Mouse (Mus musculus) heart, embryonic 15.5 days (tissue): ENCODE measurements around the gene Ngly1. TPM values are rescaled to one million over a fixed set of nuclear protein-coding genes. Genes with fewer than 3 reads are reported as not detected.

Experiments
- ATAC-seq: fragments of 200-750 bp; cut with Nextera tagmentation; replicated peaks from 2 replicates; pipeline ENCODE4 v1.8.0; 2017; ENCODE audit warnings: low read depth, moderate TSS enrichment; ENCODE audit not compliant: insufficient number of reproducible peaks, insufficient read depth, low FRiP score
- H3K27ac ChIP-seq: fragments of 300-500 bp; sonication (generic); 2 replicates; pipeline ENCODE4 v1.5.1; 2015; ENCODE audit warnings: mild to moderate bottlenecking, inconsistent platforms
- H3K27me3 ChIP-seq: fragments of 300-500 bp; sonication (generic); 2 replicates; pipeline ENCODE4 v1.6.1; 2015; ENCODE audit warnings: inconsistent platforms
- H3K36me3 ChIP-seq: fragments of 300-500 bp; sonication (generic); 2 replicates; pipeline ENCODE4 v1.6.1; 2015; ENCODE audit warnings: mild to moderate bottlenecking, inconsistent platforms
- H3K4me1 ChIP-seq: fragments of 300-500 bp; sonication (generic); replicated peaks from 2 replicates; pipeline ENCODE4 v1.6.1; 2015; ENCODE audit warnings: inconsistent platforms
- H3K4me2 ChIP-seq: fragments of 300-500 bp; sonication (generic); 2 replicates; pipeline ENCODE4 v1.6.1; 2015; ENCODE audit warnings: inconsistent platforms, mild to moderate bottlenecking, moderate library complexity
- H3K4me3 ChIP-seq: fragments of 300-500 bp; sonication (generic); 2 replicates; pipeline ENCODE4 v1.5.1; 2015; ENCODE audit warnings: mild to moderate bottlenecking, inconsistent platforms
- H3K9ac ChIP-seq: fragments of 300-500 bp; sonication (generic); 2 replicates; pipeline ENCODE4 v1.6.1; 2015; ENCODE audit warnings: mild to moderate bottlenecking, inconsistent platforms
- H3K9me3 ChIP-seq: fragments of 300-500 bp; sonication (generic); replicated peaks from 2 replicates; pipeline ENCODE4 v1.6.1; 2016; ENCODE audit warnings: inconsistent platforms
- WGBS: fragments of 180-500 bp; shearing (Covaris S2); methylation state at CpG from one replicate; pipeline ENCODE4 v1.1.7; 2015; ENCODE audit warnings: mixed read lengths; 5-methylcytosine and 5-hydroxymethylcytosine counted together
- polyA plus RNA-seq: library from polyadenylated mRNA; unstranded; fragments of >200 nt; fragmentation: Nextera tagmentation; extraction: Ambion mirVana; gene quantifications from 2 replicates; pipeline ENCODE4 v1.2.1, GENCODE M21; 2015

Gene Ngly1
- 23.7 and 27.4 TPM in 2 replicates for polyA plus RNA-seq

- Histone ChIP-seq H3K27me3 (no peaks in the 10 kb centered on the region), H3K36me3 (no peaks in the 10 kb centered on the region), H3K9me3 (no peaks in the 10 kb centered on the region), H3K4me1 (peaks cover 16% of the 10 kb centered on the region), H3K4me3 (peak within 1 kb of the TSS; percentile 74), H3K4me2 (peak within 1 kb of the TSS; percentile 70), H3K9ac (peak within 1 kb of the TSS; percentile 92), H3K27ac (peak within 1 kb of the TSS; percentile 91)
- peak; percentile 99 for ATAC-seq
- under 1% methylated on average over 65 of the region's 65 CpGs for WGBS
Measured at GRCm38 (mm10) chr14:16249171-16249874, at the start of gene Ngly1, which contains the start of gene Oxsm. TSS of gene Ngly1 (plus strand) at chr14:16249280. TSS of gene Oxsm (minus strand) at chr14:16249808.

GRCm38 (mm10) chr14:16200220-16200912 is 48.7 kb upstream of the Ngly1 start:
- Histone ChIP-seq H3K27me3 (no peaks in the 10 kb centered on the region), H3K9me3 (no peaks in the 10 kb centered on the region), H3K4me2 (peak overlapping the region; percentile 37), H3K9ac (no peak overlapping the region), H3K27ac (peak overlapping the region; percentile 29), H3K36me3 (no peaks in the 10 kb centered on the region), H3K4me3 (no peak overlapping the region), H3K4me1 (peaks cover 13% of the 10 kb centered on the region)
- WGBS, result 45% methylated on average over 6 of the region's 6 CpGs
- no peak for ATAC-seq

DNA sequence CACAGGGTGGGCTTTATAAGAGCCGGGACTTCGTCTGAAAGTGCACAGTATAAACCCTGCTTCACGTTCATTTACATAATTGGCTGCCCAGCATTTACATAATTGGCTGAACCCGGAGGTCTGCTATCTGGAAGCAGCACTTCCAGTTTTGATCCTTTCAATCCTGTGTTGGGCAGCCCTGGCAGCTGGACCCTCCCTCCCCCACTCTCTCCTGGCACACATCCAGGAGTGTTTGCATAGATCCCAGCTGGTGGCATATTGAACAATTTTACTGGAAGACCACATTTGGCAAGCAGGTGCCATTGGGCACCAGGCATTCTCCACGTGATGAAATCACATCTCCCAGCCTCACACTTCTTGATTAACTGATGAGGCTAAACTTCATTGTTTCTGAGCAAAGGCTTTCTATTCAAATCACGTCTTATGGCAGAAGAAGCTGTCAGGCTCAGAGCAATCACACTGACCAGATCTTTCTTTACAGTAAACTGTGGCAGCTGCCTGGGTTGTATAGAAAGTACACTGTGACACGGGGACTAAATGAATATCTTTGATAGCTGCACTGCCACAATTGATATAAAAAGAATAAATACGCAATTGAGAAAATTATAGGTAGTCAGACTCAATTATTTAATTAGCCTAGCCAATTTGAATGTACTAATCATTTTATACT is 48.0 kb upstream of the Ngly1 start:
- Histone ChIP-seq H3K4me1 (peaks cover 13% of the 10 kb centered on the region), H3K4me3 (0 out of 2 replicates have a peak overlapping the region, but pooled peaks have one; percentile 8), H3K27ac (peak overlapping the region; percentile 29; the same call in 1 of the 2 replicates), H3K36me3 (no peaks in the 10 kb centered on the region), H3K9ac (no peak overlapping the region), H3K9me3 (no peaks in the 10 kb centered on the region), H3K27me3 (no peaks in the 10 kb centered on the region), H3K4me2 (peak overlapping the region; percentile 37)
- 35% methylated on average over 8 of the region's 8 CpGs for WGBS
- no peak for ATAC-seq

DNA sequence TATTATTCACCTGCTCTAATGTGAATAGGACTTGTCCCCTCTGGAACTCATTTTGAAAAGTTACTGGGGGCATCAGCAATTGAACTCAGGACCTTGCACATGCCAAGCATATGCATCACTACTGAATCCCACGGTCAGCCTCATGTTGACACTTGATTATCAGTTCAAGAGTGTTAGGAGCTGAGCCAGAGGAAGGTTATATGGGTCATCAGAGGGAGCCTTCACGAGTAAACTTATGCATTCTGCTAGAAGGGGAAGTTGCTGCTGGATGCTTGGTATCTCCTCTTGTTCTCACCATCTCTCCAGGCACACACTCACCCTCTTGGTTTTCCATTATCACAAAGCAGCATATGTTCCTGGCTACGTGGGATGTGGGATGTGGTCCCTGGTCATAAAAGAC is 47.4 kb upstream of the Ngly1 start:
- peaks cover 13% of the 10 kb centered on the region for H3K4me1 ChIP-seq
- H3K4me2 ChIP-seq, result no peak overlapping the region
- no peaks in the 10 kb centered on the region for H3K36me3 ChIP-seq
- WGBS, result 16% methylated on average over 3 of the region's 3 CpGs
- no peak for ATAC-seq
- no peak overlapping the region for H3K4me3 ChIP-seq
- no peaks in the 10 kb centered on the region for H3K27me3 ChIP-seq
- H3K27ac ChIP-seq, result no peak overlapping the region
- no peaks in the 10 kb centered on the region for H3K9me3 ChIP-seq
- H3K9ac ChIP-seq, result no peak overlapping the region

- no peaks in the 10 kb centered on the region for H3K9me3 ChIP-seq
- no peaks in the 10 kb centered on the region for H3K27me3 ChIP-seq
- no peaks in the 10 kb centered on the region for H3K4me1 ChIP-seq
- no peak overlapping the region for H3K4me2 ChIP-seq
- no peak overlapping the region for H3K4me3 ChIP-seq
- H3K9ac ChIP-seq, result no peak overlapping the region
- no peak for ATAC-seq
- H3K27ac ChIP-seq, result no peak overlapping the region
- H3K36me3 ChIP-seq, result no peaks in the 10 kb centered on the region
Measured at GRCm38 (mm10) chr14:16207722-16208121, 41.4 kb upstream of the Ngly1 start.

GRCm38 (mm10) chr14:16219015-16219414 is 30.1 kb upstream of the Ngly1 start:
- H3K4me1 ChIP-seq, result no peaks in the 10 kb centered on the region
- WGBS, result 53% methylated on average over 2 of the region's 2 CpGs
- H3K36me3 ChIP-seq, result no peaks in the 10 kb centered on the region
- no peak for ATAC-seq
- no peak overlapping the region for H3K27ac ChIP-seq
- no peak overlapping the region for H3K4me2 ChIP-seq
- H3K9ac ChIP-seq, result no peak overlapping the region
- H3K27me3 ChIP-seq, result no peaks in the 10 kb centered on the region
- H3K4me3 ChIP-seq, result no peak overlapping the region
- H3K9me3 ChIP-seq, result no peaks in the 10 kb centered on the region

- Histone ChIP-seq H3K9ac (no peak overlapping the region), H3K36me3 (no peaks in the 10 kb centered on the region), H3K27me3 (no peaks in the 10 kb centered on the region), H3K4me2 (no peak overlapping the region), H3K4me3 (no peak overlapping the region), H3K27ac (no peak overlapping the region), H3K4me1 (no peaks in the 10 kb centered on the region), H3K9me3 (no peaks in the 10 kb centered on the region)
- 80% methylated on average over 2 of the region's 2 CpGs for WGBS
- no peak for ATAC-seq
Measured at GRCm38 (mm10) chr14:16229395-16229794, 19.7 kb upstream of the Ngly1 start.

DNA sequence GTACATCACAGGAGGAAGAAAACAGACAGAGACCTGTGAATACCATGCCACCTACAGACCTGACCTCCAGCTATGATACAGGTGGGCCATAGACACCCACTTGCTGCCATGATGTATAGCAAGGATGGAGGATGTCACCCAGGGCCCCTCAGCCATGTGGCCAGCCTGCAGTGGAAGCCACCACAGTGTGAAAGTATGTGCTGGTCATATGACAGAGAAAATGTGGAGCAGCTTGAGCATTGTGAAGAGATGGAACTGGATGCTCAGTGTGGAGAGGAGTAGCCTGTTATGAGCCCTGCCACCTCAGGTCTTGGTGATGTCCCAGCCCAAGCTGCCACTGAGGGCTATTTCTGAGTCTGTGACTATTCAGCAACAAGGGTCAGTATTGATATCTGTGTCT is 18.5 kb upstream of the Ngly1 start:
- no peak overlapping the region for H3K4me3 ChIP-seq
- H3K9me3 ChIP-seq, result no peaks in the 10 kb centered on the region
- no peaks in the 10 kb centered on the region for H3K4me1 ChIP-seq
- no peak for ATAC-seq
- H3K27me3 ChIP-seq, result no peaks in the 10 kb centered on the region
- no peak overlapping the region for H3K27ac ChIP-seq
- H3K9ac ChIP-seq, result no peak overlapping the region
- H3K4me2 ChIP-seq, result no peak overlapping the region
- no peaks in the 10 kb centered on the region for H3K36me3 ChIP-seq

- no peak for ATAC-seq
- no peak overlapping the region for H3K4me2 ChIP-seq
- H3K4me1 ChIP-seq, result no peaks in the 10 kb centered on the region
- 26% methylated on average over 1 of the region's 1 CpGs for WGBS
- H3K27ac ChIP-seq, result no peak overlapping the region
- H3K4me3 ChIP-seq, result no peak overlapping the region
- H3K9me3 ChIP-seq, result no peaks in the 10 kb centered on the region
- no peaks in the 10 kb centered on the region for H3K27me3 ChIP-seq
- no peak overlapping the region for H3K9ac ChIP-seq
- no peaks in the 10 kb centered on the region for H3K36me3 ChIP-seq
Measured at GRCm38 (mm10) chr14:16233515-16233914, 15.6 kb upstream of the Ngly1 start.

- no peak overlapping the region for H3K9ac ChIP-seq
- no peaks in the 10 kb centered on the region for H3K9me3 ChIP-seq
- H3K36me3 ChIP-seq, result peaks cover 3% of the 10 kb centered on the region
- H3K4me2 ChIP-seq, result no peak overlapping the region
- 61% methylated on average over 3 of the region's 3 CpGs for WGBS
- H3K4me3 ChIP-seq, result no peak overlapping the region
- no peaks in the 10 kb centered on the region for H3K4me1 ChIP-seq
- ATAC-seq, result no peak
- no peak overlapping the region for H3K27ac ChIP-seq
- no peaks in the 10 kb centered on the region for H3K27me3 ChIP-seq
Measured at GRCm38 (mm10) chr14:16236466-16236865, 12.6 kb upstream of the Ngly1 start.

GRCm38 (mm10) chr14:16242193-16242815 is 6.8 kb upstream of the Ngly1 start:
- peak overlapping the region; percentile 61 for H3K4me3 ChIP-seq
- peaks cover 10% of the 10 kb centered on the region for H3K4me1 ChIP-seq
- peak overlapping the region; percentile 64; the same call in 1 of the 2 replicates for H3K9ac ChIP-seq
- H3K36me3 ChIP-seq, result peaks cover 3% of the 10 kb centered on the region
- peak overlapping the region; percentile 82; the same call in 1 of the 2 replicates for H3K27ac ChIP-seq
- WGBS, result 94% methylated on average over 10 of the region's 10 CpGs
- peak overlapping the region; percentile 67 for H3K4me2 ChIP-seq
- ATAC-seq, result no peak
- H3K27me3 ChIP-seq, result no peaks in the 10 kb centered on the region
- H3K9me3 ChIP-seq, result no peaks in the 10 kb centered on the region
